Mouse (Mus musculus): Measurements from ENCODE around the gene Tgm6.

Gene Tgm6

DNA sequence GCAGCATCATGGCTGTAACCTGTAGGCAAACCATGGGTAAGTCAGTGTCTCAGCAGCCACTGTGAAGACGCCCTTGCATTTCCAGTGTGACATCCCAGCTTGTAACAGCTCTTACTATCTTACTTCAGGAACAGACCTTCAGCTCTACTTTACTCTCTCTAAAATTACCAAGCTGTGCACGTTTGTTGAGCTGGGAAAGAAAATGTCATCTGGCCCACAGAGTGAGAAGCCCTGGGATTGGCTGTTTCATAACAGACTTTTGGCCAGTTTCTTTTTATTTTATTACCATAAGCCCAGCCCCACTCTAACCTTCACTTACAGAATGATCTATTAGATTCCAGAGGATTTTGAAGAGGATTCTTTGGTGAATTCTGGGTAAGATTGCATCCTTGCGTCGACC is at the start of gene Tgm6:
Gene Tgm6, plus strand, starts transcription at position 301 of the 400 bp plus-strand sequence.
- DNase-seq (ENCODE audit: low read depth, low spot score) = no peak

DNA sequence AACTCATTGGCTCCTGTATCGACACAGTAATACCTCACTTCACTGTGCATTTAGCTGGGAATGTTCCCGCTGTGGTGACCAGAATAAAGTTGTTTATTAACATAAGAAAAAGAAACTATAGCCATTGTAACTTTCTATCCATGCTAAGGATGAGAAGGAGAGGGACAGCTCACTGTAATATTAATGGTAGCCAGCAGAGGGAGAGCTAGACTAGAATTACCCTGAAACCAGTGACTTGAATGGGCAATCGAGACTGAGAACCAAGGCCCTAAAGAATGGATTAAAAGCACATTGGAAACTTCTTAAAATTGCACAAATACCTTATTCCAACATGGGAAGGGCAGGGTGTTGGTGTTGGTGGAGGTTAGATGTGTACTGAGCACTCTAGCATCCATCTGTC is 44.0 kb upstream of the Tgm6 start:
- DNase-seq (ENCODE audit: low read depth, low spot score) = no peak

- DNase-seq (ENCODE audit: low read depth, low spot score) = no peak
These were observed 41.8 kb upstream of the Tgm6 start for GRCm38 (mm10) chr2:130070396-130070795.

GRCm38 (mm10) chr2:130112804-130113203 is 588 bp downstream of the Tgm6 start:
- no peak for DNase-seq (ENCODE audit: low read depth, low spot score)

- no peak for DNase-seq (ENCODE audit: low read depth, low spot score)
These were observed 1.2 kb downstream of the Tgm6 start for GRCm38 (mm10) chr2:130113379-130113778.

- DNase-seq (ENCODE audit: low read depth, low spot score) = no peak
These were observed 6.4 kb downstream of the Tgm6 start for GRCm38 (mm10) chr2:130118649-130119048.

DNA sequence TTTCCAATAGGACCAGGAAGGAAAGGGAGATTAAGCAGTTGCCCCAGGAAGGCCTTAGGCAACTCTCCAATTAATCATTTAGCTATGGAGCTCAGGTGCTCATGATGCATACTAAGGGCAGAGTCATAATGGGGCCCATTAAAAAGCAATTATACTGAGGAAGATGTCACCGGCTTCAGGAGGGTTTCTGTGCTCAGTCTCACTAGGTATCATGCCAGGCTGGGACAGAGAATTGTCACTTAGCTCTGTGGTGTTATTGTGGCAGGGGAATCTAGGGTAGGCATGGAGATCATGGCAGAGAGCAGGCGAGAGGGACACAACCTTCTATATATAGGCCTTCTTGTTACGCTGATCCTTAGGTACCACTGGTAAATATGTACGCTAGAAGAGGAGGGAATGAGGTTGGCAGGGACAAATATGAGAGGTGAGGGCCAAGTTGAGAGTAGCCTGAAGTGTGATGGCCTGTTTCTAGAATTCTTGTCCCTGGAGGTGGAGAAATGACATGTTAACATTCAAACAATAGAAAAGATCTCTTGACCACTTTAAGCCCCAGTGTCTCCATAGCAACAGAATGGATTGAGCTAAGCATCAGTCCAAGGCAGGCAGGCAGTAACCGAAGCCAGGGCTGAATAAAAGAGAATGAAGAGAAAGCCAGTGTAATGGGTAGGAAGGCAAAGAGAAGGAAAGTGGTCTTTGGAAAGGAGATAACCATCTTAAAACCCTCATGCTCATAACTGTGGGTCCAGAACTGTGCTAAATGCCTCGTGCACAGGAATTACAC is 13.3 kb downstream of the Tgm6 start:
- DNase-seq (ENCODE audit: low read depth, low spot score) = no peak

- DNase-seq (ENCODE audit: low read depth, low spot score) = no peak
These were observed 13.9 kb downstream of the Tgm6 start for GRCm38 (mm10) chr2:130126073-130126472.

- no peak for DNase-seq (ENCODE audit: low read depth, low spot score)
These were observed 17.5 kb downstream of the Tgm6 start for GRCm38 (mm10) chr2:130129687-130130086.

DNA sequence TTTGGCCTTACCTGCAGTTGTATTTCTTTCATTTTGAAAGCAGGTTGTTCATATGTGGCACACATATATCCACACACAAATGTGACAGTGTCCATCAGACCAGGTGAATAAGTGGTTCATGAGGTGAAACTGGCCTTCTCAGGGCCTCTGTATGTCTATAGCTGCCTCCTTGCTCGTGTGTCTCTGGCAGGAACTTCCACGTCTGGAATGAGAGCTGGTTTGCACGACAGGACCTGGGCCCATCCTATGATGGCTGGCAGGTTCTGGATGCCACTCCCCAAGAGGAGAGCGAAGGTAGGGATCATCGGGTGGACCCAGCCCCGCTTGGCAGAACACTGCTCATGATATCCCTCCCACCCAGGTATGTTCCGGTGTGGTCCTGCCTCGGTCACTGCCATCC is 30.8 kb downstream of the Tgm6 start:
- DNase-seq (ENCODE audit: low read depth, low spot score) = no peak

- no peak for DNase-seq (ENCODE audit: low read depth, low spot score)
These were observed 32.6 kb downstream of the Tgm6 start for GRCm38 (mm10) chr2:130144703-130145324.

DNA sequence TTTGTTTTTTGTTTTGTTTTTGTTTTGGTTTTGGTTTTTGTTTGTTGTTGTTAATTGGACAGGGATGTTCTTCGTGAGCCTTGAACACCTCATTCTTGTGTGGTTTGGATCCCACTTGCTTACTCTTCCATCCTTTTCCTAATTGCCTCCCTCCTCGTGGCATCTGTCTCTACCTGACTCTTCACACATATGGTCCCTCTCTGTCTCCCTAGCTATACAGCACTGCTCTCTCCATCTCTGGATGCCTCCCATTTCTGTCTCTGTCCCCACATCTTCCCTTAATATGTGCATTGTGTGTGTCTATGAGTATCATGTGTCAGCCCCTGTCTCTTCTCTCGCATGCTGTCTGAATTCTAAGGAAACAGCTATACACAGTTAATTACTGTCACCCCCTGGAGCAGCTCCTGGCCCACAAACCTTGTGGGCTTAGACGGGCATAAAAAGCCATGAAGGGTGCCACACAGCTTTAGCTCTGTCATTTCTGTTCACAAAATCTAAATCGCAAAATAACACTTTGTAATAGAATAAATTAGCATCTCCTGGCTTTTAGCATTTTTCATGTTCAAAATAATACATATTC is 34.0 kb downstream of the Tgm6 start:
- DNase-seq (ENCODE audit: low read depth, low spot score) = no peak

DNA sequence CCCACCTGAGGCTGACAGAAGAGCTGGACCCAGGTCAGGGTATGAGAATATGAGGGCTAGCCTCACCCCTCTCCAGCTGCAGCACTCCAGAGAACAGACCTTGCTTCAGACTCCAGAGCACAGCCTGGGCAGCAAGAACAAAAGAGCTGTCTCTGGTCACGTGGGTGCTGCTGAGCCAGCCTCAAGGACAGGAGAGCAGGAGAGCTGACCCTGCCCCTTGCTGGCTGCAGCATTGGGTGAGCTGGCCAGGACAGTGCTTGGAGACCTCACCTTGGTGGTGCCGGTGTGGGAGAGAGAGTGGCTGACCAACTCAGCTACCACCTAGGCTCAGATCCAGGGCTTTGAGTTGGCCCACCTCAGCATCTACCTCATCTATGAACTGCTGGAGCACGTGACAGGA is 43.0 kb downstream of the Tgm6 start:
- no peak for DNase-seq (ENCODE audit: low read depth, low spot score)

- DNase-seq (ENCODE audit: low read depth, low spot score) = no peak
These were observed 43.6 kb downstream of the Tgm6 start for GRCm38 (mm10) chr2:130155851-130156250.

- no peak for DNase-seq (ENCODE audit: low read depth, low spot score)
These were observed 45.2 kb downstream of the Tgm6 start for GRCm38 (mm10) chr2:130157231-130158087.

DNA sequence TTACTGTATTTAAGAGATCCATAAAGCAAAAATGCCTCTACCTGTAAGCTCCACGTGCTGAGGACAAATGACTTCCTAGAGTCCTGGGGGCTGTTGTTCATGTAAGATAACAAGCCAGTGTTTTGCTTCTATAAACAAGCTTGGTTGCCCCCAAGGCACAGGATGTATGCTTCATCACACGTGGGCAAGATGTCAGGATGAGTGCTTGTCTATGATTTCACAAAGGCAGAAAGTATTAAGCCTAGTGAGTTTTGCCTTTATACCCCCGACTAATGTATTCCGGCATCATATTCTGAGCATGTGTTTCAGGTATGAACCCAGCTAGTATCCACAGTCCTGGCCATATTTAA is 45.8 kb downstream of the Tgm6 start:
- DNase-seq (ENCODE audit: low read depth, low spot score) = no peak

DNA sequence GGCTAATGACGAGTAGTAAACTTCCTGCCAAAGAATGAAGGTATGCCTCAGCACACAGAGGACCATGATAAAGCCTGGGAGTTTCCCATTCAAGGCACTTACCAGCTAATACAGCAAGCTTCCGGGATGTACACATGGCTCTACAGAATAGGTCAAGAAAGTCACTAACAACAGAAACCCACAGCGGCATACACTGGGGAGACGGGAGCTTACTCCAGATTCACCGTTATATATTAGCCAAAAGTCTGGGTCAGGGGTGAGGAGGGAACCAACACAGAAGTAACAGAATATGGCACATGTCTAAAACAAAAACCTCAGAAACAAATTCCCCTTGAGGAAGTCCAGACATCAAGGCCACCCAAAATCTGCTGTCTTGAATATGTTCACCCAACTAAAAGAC is 50.5 kb downstream of the Tgm6 start:
- no peak for DNase-seq (ENCODE audit: low read depth, low spot score)

DNA sequence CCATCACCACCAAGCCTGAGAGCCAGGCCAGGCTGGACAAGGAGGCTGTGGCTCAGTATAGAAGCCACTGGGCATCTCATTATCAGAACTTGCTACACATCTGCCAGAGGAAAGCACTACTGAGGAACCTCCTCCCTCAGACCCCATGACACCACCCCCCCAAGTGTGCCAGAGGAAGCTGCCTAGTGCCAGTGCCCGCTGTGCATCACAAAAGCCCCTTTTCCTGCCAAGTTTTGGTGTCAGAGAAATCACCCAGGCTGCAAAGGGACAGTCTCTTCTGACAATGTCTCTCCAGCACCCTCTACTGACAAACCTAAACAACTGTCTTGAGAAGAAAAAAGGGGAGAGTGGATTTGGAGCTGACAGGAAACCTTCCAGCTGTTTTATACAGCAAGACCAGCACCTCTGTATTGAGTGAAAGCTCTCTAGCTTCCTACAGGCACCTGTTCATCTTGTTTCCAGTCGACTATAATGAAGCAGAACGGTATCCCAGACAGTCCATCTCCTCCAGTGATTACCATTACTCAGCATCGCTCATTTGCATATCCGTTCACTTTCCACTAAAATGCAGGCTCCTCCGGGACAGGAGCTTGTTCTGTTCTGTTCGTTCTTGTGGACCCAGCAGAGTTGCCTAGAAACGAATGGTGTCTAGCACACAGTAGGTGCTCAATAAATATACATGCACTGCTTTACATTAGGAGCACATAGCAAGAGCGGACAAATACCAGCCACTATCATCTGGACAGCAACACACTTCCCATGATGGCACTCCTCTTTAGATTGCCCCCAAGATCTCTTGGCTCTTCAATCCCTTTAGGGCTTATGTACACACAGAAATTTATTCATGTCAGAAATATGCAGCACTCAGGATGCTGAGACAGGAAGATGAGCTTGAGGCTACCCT is 54.3 kb downstream of the Tgm6 start:
- DNase-seq (ENCODE audit: low read depth, low spot score) = no peak

DNA sequence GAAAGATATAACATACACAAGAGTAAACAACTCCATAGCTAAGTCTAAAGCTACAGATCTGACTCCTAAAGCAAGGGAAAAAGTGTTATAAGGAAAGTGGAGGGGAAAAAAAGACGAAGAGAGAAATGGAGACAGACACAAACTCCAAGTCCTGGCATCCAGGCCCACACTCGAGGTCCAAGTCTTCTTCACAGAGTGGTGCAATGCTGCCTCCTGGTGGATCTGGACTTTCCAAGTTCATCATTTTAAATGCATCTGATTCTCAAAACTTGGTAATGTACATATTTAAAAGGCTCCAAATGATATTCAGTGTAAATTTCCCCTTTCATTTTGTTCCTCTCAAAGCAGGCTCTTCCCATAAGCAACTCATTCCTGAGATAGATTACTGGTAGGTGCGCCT is 55.6 kb downstream of the Tgm6 start:
- no peak for DNase-seq (ENCODE audit: low read depth, low spot score)

DNA sequence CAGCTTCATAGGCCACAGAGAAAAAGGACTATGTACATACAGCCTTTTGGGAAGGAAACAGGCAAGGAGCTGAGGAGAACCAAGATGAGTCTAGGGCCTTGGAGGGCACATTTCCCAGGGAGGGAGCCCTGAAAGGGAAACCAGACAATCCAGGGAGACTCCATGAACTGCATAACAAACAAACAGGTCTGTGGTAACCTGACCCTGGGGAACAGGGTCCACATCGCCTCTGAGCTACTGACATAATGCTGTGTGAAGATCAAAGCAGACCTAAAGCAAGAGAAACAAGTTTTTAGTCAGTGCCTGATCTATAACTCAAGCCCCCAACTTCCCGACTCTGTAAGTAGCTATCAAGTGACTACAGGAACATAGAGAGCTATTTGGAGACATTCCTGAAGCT is 59.5 kb downstream of the Tgm6 start:
- DNase-seq (ENCODE audit: low read depth, low spot score) = no peak

DNA sequence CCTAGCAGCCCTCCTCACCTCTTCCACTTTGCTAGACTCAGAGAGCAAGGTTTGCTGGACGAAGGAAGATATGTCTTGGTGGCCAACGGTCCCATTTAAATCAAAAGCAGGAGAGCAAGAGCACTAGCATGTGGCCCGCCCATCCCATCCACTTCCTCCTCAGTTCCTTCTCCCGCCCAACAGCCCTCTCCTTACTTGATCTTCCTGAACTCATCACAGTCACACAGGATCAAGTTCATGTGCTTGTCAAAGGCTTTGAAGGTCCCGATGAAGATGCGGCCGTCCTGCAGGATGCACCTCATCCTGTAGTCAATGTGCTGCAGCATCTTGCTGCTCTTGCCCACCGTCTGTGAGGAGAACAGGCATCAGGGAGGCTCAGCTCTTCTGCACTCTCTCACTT is 64.6 kb downstream of the Tgm6 start:
- no peak for DNase-seq (ENCODE audit: low read depth, low spot score)

Measured in c-Kit-negative CD71-positive TER-119-positive erythroid progenitor cells, embryonic 14.5 days (primary cell).